ENCODE assay signal across 10 mouse cellular contexts in the genomic region with DNA sequence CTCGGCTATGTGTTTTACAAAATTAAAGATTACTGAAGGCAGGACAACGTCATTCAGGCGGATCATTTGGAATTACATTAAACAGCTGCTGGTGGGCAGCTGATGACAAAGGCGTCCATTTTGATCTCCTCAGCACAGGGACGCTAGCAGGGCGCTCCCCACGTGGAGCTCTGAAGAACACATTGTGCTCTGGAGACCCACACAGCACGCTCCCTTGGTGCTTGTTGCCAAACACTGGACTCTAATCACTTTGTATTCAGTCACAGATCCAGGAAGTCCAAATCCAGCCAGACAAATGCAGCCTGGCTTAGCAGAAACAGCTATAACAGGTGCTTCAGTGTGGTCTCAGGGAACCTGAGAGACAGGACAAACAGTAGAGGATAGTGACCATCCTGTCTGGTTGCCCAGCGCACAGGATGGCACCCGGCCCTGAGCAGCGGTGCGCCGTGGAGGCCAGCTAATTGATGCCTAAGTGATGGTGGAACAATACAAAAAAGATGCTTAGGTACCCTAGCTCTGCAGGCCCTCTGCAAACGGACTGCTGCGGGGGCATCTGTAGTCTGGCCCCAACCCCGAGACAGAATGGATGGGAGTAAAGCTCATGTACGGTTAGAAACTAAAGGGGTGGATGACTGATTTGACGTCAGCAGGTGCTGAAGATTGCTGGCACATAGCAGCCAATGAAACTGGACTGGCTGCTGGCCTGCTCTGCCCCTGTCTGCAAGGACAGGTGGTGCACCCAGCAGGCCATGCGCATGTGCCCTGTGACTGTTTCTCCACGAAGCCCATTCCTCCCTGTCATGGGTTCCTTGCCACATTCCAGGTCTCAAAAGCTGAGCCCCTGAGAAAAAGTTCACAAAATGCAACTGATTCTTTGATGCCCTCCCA.
DNase-seq lines count a peak whose midpoint lies in the region; ATAC-seq and TF ChIP-seq lines count a peak whose summit lies in the region.
"Had no signal": no experiment of that assay in that cellular context is flagged by ENCODE, and none has a peak within 500 bp of the region (broad histone marks: within the 10 kb centered on the region; RNA-seq: fewer than 3 reads in every experiment).

No protein-coding gene starts in this region.

- ATAC-seq in hindbrain, embryonic 11.5 days (ENCODE audit: low FRiP score), result no peak
- ATAC-seq in midbrain, embryonic 12.5 days (ENCODE audit: low FRiP score, low read depth), result peak; percentile 77; the same call in 1 of the 2 replicates
- no peak for ATAC-seq in liver, embryonic 12.5 days

- no peak overlapping the region for H3K4me2 ChIP-seq in hindbrain, embryonic 11.5 days (replicated peaks; ENCODE audit: low read depth, low read length)
- no peak overlapping the region for H3K4me2 ChIP-seq in midbrain, embryonic 12.5 days (replicated peaks)
- H3K4me2 ChIP-seq in liver, embryonic 12.5 days, result no peak overlapping the region

- H3K4me1 ChIP-seq in hindbrain, embryonic 10.5 days (replicated peaks), result peaks cover 6% of the 10 kb centered on the region; the same call in 1 of the 2 replicates
- H3K4me1 ChIP-seq in hindbrain, embryonic 11.5 days (replicated peaks; ENCODE audit: control insufficient read depth, insufficient read depth, low read length), result no peaks in the 10 kb centered on the region
- H3K4me1 ChIP-seq in midbrain, embryonic 12.5 days, result peaks cover 7% of the 10 kb centered on the region
- no peaks in the 10 kb centered on the region for H3K4me1 ChIP-seq in liver, embryonic 12.5 days

- TF ChIP-seq CTCF in brain, embryonic 14.5 days (IDR thresholded peaks at IDR 0.05; ENCODE audit: borderline replicate concordance, extremely low read depth, insufficient read depth, insufficient read length), result peak; percentile 25; the same call in 1 of the 2 replicates

- H3K27me3 ChIP-seq in hindbrain, embryonic 10.5 days (ENCODE audit: insufficient read depth, poor library complexity, severe bottlenecking), result no peaks in the 10 kb centered on the region
- H3K27me3 ChIP-seq in hindbrain, embryonic 11.5 days (ENCODE audit: control insufficient read depth, insufficient read depth, low read length), result no peaks in the 10 kb centered on the region
- 0 out of 2 replicates have a peak, but pooled peaks cover 9% of the 10 kb centered on the region for H3K27me3 ChIP-seq in midbrain, embryonic 12.5 days
- H3K27me3 ChIP-seq in liver, embryonic 12.5 days (replicated peaks), result no peaks in the 10 kb centered on the region

- 79% methylated on average over 20 of the region's 20 CpGs for WGBS in hindbrain, embryonic 10.5 days
- WGBS in hindbrain, embryonic 11.5 days, result 76% methylated on average over 20 of the region's 20 CpGs
- WGBS in midbrain, embryonic 12.5 days, result 66% methylated on average over 20 of the region's 20 CpGs
- WGBS in liver, embryonic 12.5 days (ENCODE audit: insufficient replicate concordance), result 76% methylated on average over 20 of the region's 20 CpGs

- no peaks in the 10 kb centered on the region for H3K9me3 ChIP-seq in hindbrain, embryonic 10.5 days
- no peaks in the 10 kb centered on the region for H3K9me3 ChIP-seq in hindbrain, embryonic 11.5 days (ENCODE audit: control insufficient read depth, low read length)
- no peaks in the 10 kb centered on the region for H3K9me3 ChIP-seq in midbrain, embryonic 12.5 days
- no peaks in the 10 kb centered on the region for H3K9me3 ChIP-seq in liver, embryonic 12.5 days (replicated peaks)

- peak overlapping the region; percentile 30; the same call in 1 of the 2 replicates for H3K27ac ChIP-seq in hindbrain, embryonic 10.5 days
- no peak overlapping the region for H3K27ac ChIP-seq in hindbrain, embryonic 11.5 days (ENCODE audit: low read depth, low read length)
- H3K27ac ChIP-seq in midbrain, embryonic 12.5 days (replicated peaks), result 0 out of 2 replicates have a peak overlapping the region, but pooled peaks have one; percentile 46
- no peak overlapping the region for H3K27ac ChIP-seq in liver, embryonic 12.5 days
- H3K27ac ChIP-seq: liver, embryonic 14.5 days had no signal

- H3K9ac ChIP-seq in hindbrain, embryonic 11.5 days (ENCODE audit: low read depth, low read length), result no peak overlapping the region
- H3K9ac ChIP-seq in midbrain, embryonic 12.5 days (replicated peaks), result no peak overlapping the region
- no peak overlapping the region for H3K9ac ChIP-seq in liver, embryonic 12.5 days
- H3K9ac ChIP-seq: liver, embryonic 14.5 days had no signal

- H3K4me3 ChIP-seq in hindbrain, embryonic 10.5 days, result no peak overlapping the region
- no peak overlapping the region for H3K4me3 ChIP-seq in hindbrain, embryonic 11.5 days (ENCODE audit: low read depth, low read length)
- H3K4me3 ChIP-seq in midbrain, embryonic 12.5 days, result no peak overlapping the region
- H3K4me3 ChIP-seq in liver, embryonic 12.5 days, result no peak overlapping the region

- DNase-seq in hindbrain, embryonic 10.5 days (ENCODE audit: low spot score), result no peak
- no peak for DNase-seq in hindbrain, embryonic 11.5 days (ENCODE audit: low spot score)
- DNase-seq in brain, embryonic 14.5 days (ENCODE audit: low read depth), result peak; percentile 63
- peak; percentile 54 to 74 for DNase-seq in cerebellum, postnatal 25 days
- no peak for DNase-seq in ovary, postnatal 14 days (ENCODE audit: low spot score)
- DNase-seq: gastrocnemius, postnatal 36 days; right cerebral cortex, postnatal 14 days had no signal

- TF ChIP-seq POLR2A in brain, embryonic 14.5 days (IDR thresholded peaks at IDR 0.05; ENCODE audit: borderline replicate concordance, extremely low read depth, insufficient read depth, insufficient read length, poor library complexity, severe bottlenecking), result no peak

- H3K36me3 ChIP-seq in hindbrain, embryonic 10.5 days, result no peaks in the 10 kb centered on the region
- H3K36me3 ChIP-seq in hindbrain, embryonic 11.5 days (ENCODE audit: control insufficient read depth, insufficient read depth, low read length), result no peaks in the 10 kb centered on the region
- H3K36me3 ChIP-seq in midbrain, embryonic 12.5 days, result no peaks in the 10 kb centered on the region
- H3K36me3 ChIP-seq in liver, embryonic 12.5 days, result no peaks in the 10 kb centered on the region

Comparison
In these comparisons a context has a peak if more than half of its experiments do, and no peak if none do; other contexts are left out.
1. H3K27ac ChIP-seq: peak in hindbrain, embryonic 10.5 days (single experiment) and midbrain, embryonic 12.5 days (single experiment); none in hindbrain, embryonic 11.5 days (single experiment) and liver, embryonic 12.5 days (single experiment).
2. DNase-seq: peak in brain, embryonic 14.5 days (single experiment) and cerebellum, postnatal 25 days (2 of 2); none in hindbrain, embryonic 10.5 days (single experiment), hindbrain, embryonic 11.5 days (single experiment) and ovary, postnatal 14 days (single experiment).